Mouse (Mus musculus) limb, embryonic 14.5 days (tissue): Measurements from ENCODE around the gene Zkscan16. TPM values are rescaled to one million over a fixed set of nuclear protein-coding genes. Genes with fewer than 3 reads are reported as not detected.

ENCODE experiments used
- ATAC-seq: fragments of 200-750 bp; cut with Nextera tagmentation; 2 replicates; pipeline ENCODE4 v1.8.0; 2017; ENCODE audit warnings: low read depth, moderate number of reproducible peaks, moderate TSS enrichment; ENCODE audit not compliant: low FRiP score
- DNase-seq: peaks from one replicate; pipeline ENCODE4 v3.0.0-alpha.2; 2015; ENCODE audit warnings: low spot score
- H3K27ac ChIP-seq: fragments of 300-500 bp; sonication (generic); replicated peaks from 2 replicates; pipeline ENCODE4 v1.5.1; 2014; ENCODE audit warnings: low read depth, mild to moderate bottlenecking, low read length, moderate library complexity, mixed read lengths
- H3K27me3 ChIP-seq: fragments of 300-500 bp; sonication (generic); 2 replicates; pipeline ENCODE4 v1.6.1; 2014; ENCODE audit warnings: low read length, mixed read lengths; ENCODE audit not compliant: control insufficient read depth, insufficient read depth
- H3K36me3 ChIP-seq: fragments of 300-500 bp; sonication (generic); 2 replicates; pipeline ENCODE4 v1.6.1; 2014; ENCODE audit warnings: mild to moderate bottlenecking, low read length, moderate library complexity, mixed read lengths; ENCODE audit not compliant: control insufficient read depth, insufficient read depth
- H3K4me1 ChIP-seq: fragments of 300-500 bp; sonication (generic); 2 replicates; pipeline ENCODE4 v1.6.1; 2014; ENCODE audit warnings: antibody characterized with exemption, low read length, mixed read lengths; ENCODE audit not compliant: control insufficient read depth, insufficient read depth
- H3K4me2 ChIP-seq: fragments of 300-500 bp; sonication (generic); replicated peaks from 2 replicates; pipeline ENCODE4 v1.6.1; 2014; ENCODE audit warnings: low read depth, mild to moderate bottlenecking, low read length, moderate library complexity; ENCODE audit not compliant: severe bottlenecking
- H3K4me3 ChIP-seq: fragments of 300-500 bp; sonication (generic); replicated peaks from 2 replicates; pipeline ENCODE4 v1.5.1; 2014; ENCODE audit warnings: low read length
- H3K9ac ChIP-seq: fragments of 300-500 bp; sonication (generic); 2 replicates; pipeline ENCODE4 v1.6.1; 2014; ENCODE audit warnings: mild to moderate bottlenecking, low read depth, low read length, moderate library complexity; ENCODE audit not compliant: severe bottlenecking
- H3K9me3 ChIP-seq: fragments of 300-500 bp; sonication (generic); 2 replicates; pipeline ENCODE4 v1.6.1; 2016; ENCODE audit warnings: low read length; ENCODE audit not compliant: control insufficient read depth
- POLR2A ChIP-seq: fragments of 200-500 bp; IDR thresholded peaks from 2 replicates; pipeline ENCODE4 v1.8.0; 2012; ENCODE audit warnings: inconsistent platforms, mild to moderate bottlenecking, moderate library complexity, borderline replicate concordance; ENCODE audit not compliant: insufficient read depth, insufficient read length; ENCODE audit errors: extremely low read depth
- WGBS: fragments of 180-500 bp; shearing (Covaris S2); extraction: QIAGEN DNeasy Blood & Tissue Kit; methylation state at CpG from one replicate; pipeline ENCODE4 v1.1.7; 2014; 5-methylcytosine and 5-hydroxymethylcytosine counted together
- polyA plus RNA-seq, 2 experiments: library from polyadenylated mRNA; depleted of rRNA in 1 of 2; stranded (reverse) in 1 of 2; unstranded in 1 of 2; fragments of >200 nt; fragmentation: Nextera tagmentation in 1 of 2; extraction: Ambion mirVana in 1 of 2; gene quantifications; 2 replicates each; pipeline versions ENCODE4 v1.2.1 to v1.2.3; 2012 to 2014

Gene Zkscan16
- polyA plus RNA-seq, 2 experiments, result 0.91 to 2.5 TPM

GRCm38 (mm10) chr4:58913336-58914026, 29.9 kb upstream of the Zkscan16 start:
- no peak for DNase-seq
- H3K27me3 ChIP-seq, result no peaks in the 10 kb centered on the region
- no peak overlapping the region for H3K27ac ChIP-seq
- peaks cover 7% of the 10 kb centered on the region for H3K4me1 ChIP-seq
- H3K36me3 ChIP-seq, result no peaks in the 10 kb centered on the region
- H3K4me3 ChIP-seq, result peak overlapping the region; percentile 88
- no peak for ATAC-seq
- TF ChIP-seq POLR2A, result no peak
- H3K4me2 ChIP-seq, result peak overlapping the region; percentile 71
- H3K9ac ChIP-seq, result no peak overlapping the region
- WGBS, result 16% methylated on average over 3 of the region's 3 CpGs
- H3K9me3 ChIP-seq, result no peaks in the 10 kb centered on the region

DNA sequence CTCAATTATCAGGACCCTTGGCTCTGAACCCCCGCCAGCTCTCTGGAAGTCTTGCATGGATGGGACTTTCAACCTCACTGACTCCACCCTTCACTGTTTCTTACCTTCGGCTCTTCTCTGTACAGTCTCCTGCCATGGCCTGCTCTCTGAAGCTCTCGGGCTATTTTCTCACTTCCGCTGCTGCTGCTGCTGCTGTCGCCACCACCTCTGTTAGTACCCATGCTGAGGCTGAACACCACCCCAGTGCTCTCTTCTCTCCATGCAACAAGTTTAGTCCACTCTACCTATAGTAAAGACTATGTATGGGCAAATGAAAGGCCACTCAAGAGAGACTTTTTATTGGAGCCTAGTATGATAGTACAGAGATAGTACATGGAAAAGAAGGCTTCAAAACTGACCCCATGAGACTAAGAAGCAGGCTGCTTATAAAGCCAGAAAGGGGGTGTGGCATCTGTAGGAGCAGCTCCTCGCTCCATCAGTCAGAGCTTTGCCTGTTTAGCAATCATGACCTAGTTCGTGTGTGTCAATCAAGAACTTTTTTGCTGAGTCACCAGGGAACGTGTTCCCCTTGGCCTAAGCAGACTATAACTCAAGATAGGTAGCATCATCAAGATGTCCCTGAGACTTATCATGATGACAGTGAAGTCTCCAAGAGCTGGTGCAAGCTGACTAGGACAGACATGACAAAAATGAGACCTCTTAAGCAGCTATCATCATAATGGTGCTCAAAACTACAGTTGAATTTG, 28.2 kb upstream of the Zkscan16 start:
- Histone ChIP-seq H3K36me3 (no peaks in the 10 kb centered on the region), H3K27me3 (no peaks in the 10 kb centered on the region), H3K9me3 (no peaks in the 10 kb centered on the region), H3K27ac (no peak overlapping the region), H3K4me1 (peaks cover 5% of the 10 kb centered on the region), H3K4me3 (no peak overlapping the region), H3K9ac (no peak overlapping the region), H3K4me2 (no peak overlapping the region)
- DNase-seq (no peak), ATAC-seq (no peak)
- no peak for TF ChIP-seq POLR2A
- WGBS, result 76% methylated on average over 8 of the region's 8 CpGs

- 76% methylated on average over 2 of the region's 2 CpGs for WGBS
- H3K27me3 ChIP-seq, result no peaks in the 10 kb centered on the region
- no peak overlapping the region for H3K27ac ChIP-seq
- no peak overlapping the region for H3K4me2 ChIP-seq
- no peaks in the 10 kb centered on the region for H3K4me1 ChIP-seq
- H3K9me3 ChIP-seq, result no peaks in the 10 kb centered on the region
- no peak for TF ChIP-seq POLR2A
- DNase-seq (no peak), ATAC-seq (no peak)
- H3K36me3 ChIP-seq, result no peaks in the 10 kb centered on the region
- H3K4me3 ChIP-seq, result no peak overlapping the region
- H3K9ac ChIP-seq, result no peak overlapping the region
Measured at GRCm38 (mm10) chr4:58923933-58924332, 19.5 kb upstream of the Zkscan16 start.

- WGBS, result 24% methylated on average over 5 of the region's 5 CpGs
- no peaks in the 10 kb centered on the region for H3K4me1 ChIP-seq
- H3K27ac ChIP-seq, result no peak overlapping the region
- H3K9me3 ChIP-seq, result no peaks in the 10 kb centered on the region
- no peaks in the 10 kb centered on the region for H3K36me3 ChIP-seq
- H3K27me3 ChIP-seq, result no peaks in the 10 kb centered on the region
- no peak overlapping the region for H3K9ac ChIP-seq
- DNase-seq, result no peak
- TF ChIP-seq POLR2A, result no peak
- H3K4me2 ChIP-seq, result no peak overlapping the region
- ATAC-seq, result no peak
- H3K4me3 ChIP-seq, result no peak overlapping the region
Measured at GRCm38 (mm10) chr4:58925664-58926063, 17.8 kb upstream of the Zkscan16 start.

DNA sequence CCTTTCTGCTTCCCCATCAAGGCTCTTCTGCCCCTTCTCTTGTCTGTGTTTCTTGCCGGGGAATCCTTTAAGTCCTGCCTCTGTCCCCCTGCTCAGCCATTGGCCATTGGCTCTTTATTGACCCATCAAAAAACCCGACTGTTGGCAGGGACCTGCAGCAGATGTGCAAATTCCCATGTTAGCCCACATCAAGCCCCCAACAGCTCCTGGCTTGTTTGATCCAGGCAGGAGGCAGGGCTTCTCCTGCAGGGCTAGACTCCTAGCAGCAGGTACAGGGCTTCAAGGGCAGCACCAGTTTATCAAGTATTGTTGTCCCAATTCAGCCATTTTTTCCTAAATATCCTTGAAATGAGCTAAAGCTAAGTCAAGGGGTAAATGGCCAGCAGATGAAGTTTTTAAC, 17.3 kb upstream of the Zkscan16 start:
- no peak for ATAC-seq
- no peak for DNase-seq
- WGBS, result 21% methylated on average over 2 of the region's 2 CpGs

More for the DNA sequence above, 17.3 kb upstream of the Zkscan16 start:
- Histone ChIP-seq H3K36me3 (no peaks in the 10 kb centered on the region), H3K9me3 (no peaks in the 10 kb centered on the region), H3K4me1 (no peaks in the 10 kb centered on the region), H3K9ac (no peak overlapping the region), H3K4me3 (no peak overlapping the region), H3K27ac (no peak overlapping the region), H3K27me3 (no peaks in the 10 kb centered on the region), H3K4me2 (no peak overlapping the region)
- TF ChIP-seq POLR2A, result no peak
